Mouse (Mus musculus): Measurements from ENCODE around the gene Large2.

- TF ChIP-seq CTCF (IDR thresholded peaks at IDR 0.05; ENCODE audit: low read depth) (no peak), EP300 (IDR thresholded peaks at IDR 0.05; ENCODE audit: low read depth) (no peak)
Observed at GRCm38 (mm10) chr2:92370821-92371805, 3.6 kb downstream of the Large2 start.

All from heart, postnatal 0 days (tissue).